Mouse (Mus musculus) MEL (cell line): ENCODE measurements around the gene Erich4. TPM values are rescaled to one million over a fixed set of nuclear protein-coding genes. Genes with fewer than 3 reads are reported as not detected.

Source experiments
- DNase-seq: peaks from one replicate; pipeline ENCODE4 v3.0.0; 2011; ENCODE audit warnings: low read depth, low spot score
- H3K27ac ChIP-seq: 2 replicates; pipeline ENCODE4 v1.5.1; 2012; ENCODE audit warnings: low read depth, mild to moderate bottlenecking, control low read depth, low read length, moderate library complexity; ENCODE audit not compliant: control insufficient read depth
- H3K27me3 ChIP-seq, 2 experiments: fragments of 150-350 bp in 1 of 2; sonication (generic) in 1 of 2; 2 replicates each; pipeline ENCODE4 v1.6.1; 2012; ENCODE audit warnings: low read length in 2 of 2, mild to moderate bottlenecking in 2 of 2, improper control_type of control experiment in 1 of 2, moderate library complexity in 1 of 2; ENCODE audit not compliant: insufficient read depth in 2 of 2, control insufficient read depth in 1 of 2
- H3K36me3 ChIP-seq, 2 experiments: 2 replicates each; pipeline ENCODE4 v1.6.1; 2012 to 2014; ENCODE audit warnings: low read length in 2 of 2, improper control_type of control experiment in 1 of 2, inconsistent platforms in 1 of 2, mild to moderate bottlenecking in 1 of 2; ENCODE audit not compliant: insufficient read depth in 2 of 2, control insufficient read depth in 1 of 2
- H3K4me1 ChIP-seq, 2 experiments: fragments of 150-350 bp in 1 of 2; sonication (generic) in 1 of 2; 2 replicates each; pipeline ENCODE4 v1.6.1; 2012; ENCODE audit warnings: low read length in 2 of 2, improper control_type of control experiment in 1 of 2, mild to moderate bottlenecking in 1 of 2; ENCODE audit not compliant: insufficient read depth in 2 of 2, control insufficient read depth in 1 of 2
- H3K4me3 ChIP-seq, 2 experiments: fragments of 150-350 bp in 1 of 2; sonication (generic) in 1 of 2; 2 replicates each; pipeline ENCODE4 v1.5.1; 2012; ENCODE audit warnings: low read depth in 2 of 2, low read length in 2 of 2, mild to moderate bottlenecking in 2 of 2, moderate library complexity in 2 of 2, control low read depth in 1 of 2, improper control_type of control experiment in 1 of 2; ENCODE audit not compliant: control insufficient read depth in 1 of 2, insufficient read depth in 1 of 2
- H3K79me2 ChIP-seq: 2 replicates; pipeline ENCODE4 v1.6.1; 2012; ENCODE audit warnings: mild to moderate bottlenecking, low read length, moderate library complexity; ENCODE audit not compliant: control insufficient read depth, poor library complexity, insufficient read depth
- H3K9ac ChIP-seq: 2 replicates; pipeline ENCODE4 v1.6.1; 2012; ENCODE audit warnings: low read depth, mild to moderate bottlenecking, control low read depth, low read length, moderate library complexity; ENCODE audit not compliant: control insufficient read depth, poor library complexity, severe bottlenecking
- H3K9me3 ChIP-seq: fragments of 150-350 bp; sonication (generic); replicated peaks from 2 replicates; pipeline ENCODE4 v1.6.1; 2012; ENCODE audit warnings: mild to moderate bottlenecking, low read length, improper control_type of control experiment, moderate library complexity; ENCODE audit not compliant: insufficient read depth
- BHLHE40 ChIP-seq: IDR thresholded peaks from 2 replicates; pipeline ENCODE4 v1.6.1; 2012; ENCODE audit warnings: low read depth, mild to moderate bottlenecking, inconsistent platforms, low read length, improper control_type of control experiment, borderline replicate concordance
- CHD2 ChIP-seq: IDR thresholded peaks from 2 replicates; pipeline ENCODE4 v1.6.1; 2011; ENCODE audit warnings: low read length, improper control_type of control experiment
- CTCF ChIP-seq, 3 experiments: IDR thresholded peaks in 2 of 3; conservative IDR thresholded peaks in 1 of 3; 2 replicates each; pipeline ENCODE4 v1.5.1; 2011 to 2012; ENCODE audit warnings: low read length in 3 of 3, low read depth in 2 of 3, mild to moderate bottlenecking in 2 of 3, improper control_type of control experiment in 1 of 3, inconsistent platforms in 1 of 3, mixed read lengths in 1 of 3, moderate library complexity in 1 of 3; ENCODE audit not compliant: control insufficient read depth in 1 of 3, insufficient read depth in 1 of 3, poor library complexity in 1 of 3, severe bottlenecking in 1 of 3
- E2F4 ChIP-seq: IDR thresholded peaks from 2 replicates; pipeline ENCODE4 v1.6.1; 2011; ENCODE audit warnings: low read depth, low read length, improper control_type of control experiment, borderline replicate concordance
- ELF1 ChIP-seq: IDR thresholded peaks from 2 replicates; pipeline ENCODE4 v1.6.1; 2014; ENCODE audit warnings: low read depth, mild to moderate bottlenecking, inconsistent platforms, low read length, improper control_type of control experiment, moderate library complexity
- EP300 ChIP-seq, 2 experiments: IDR thresholded peaks; 2 replicates each; pipeline ENCODE4 v1.6.1; 2011; ENCODE audit warnings: improper control_type of control experiment in 2 of 2, low read length in 2 of 2, low read depth in 1 of 2, mild to moderate bottlenecking in 1 of 2
- GABPA ChIP-seq: IDR thresholded peaks from 2 replicates; pipeline ENCODE4 v1.6.1; 2012; ENCODE audit warnings: low read depth, mild to moderate bottlenecking, inconsistent platforms, low read length, improper control_type of control experiment, moderate library complexity
- GATA1 ChIP-seq: IDR thresholded peaks from 2 replicates; pipeline ENCODE4 v1.6.1; 2011; ENCODE audit warnings: low read depth, low read length, improper control_type of control experiment
- JUND ChIP-seq: IDR thresholded peaks from 2 replicates; pipeline ENCODE4 v1.6.1; 2011; ENCODE audit warnings: low read depth, mild to moderate bottlenecking, improper control_type of control experiment, low read length
- MAFK ChIP-seq: IDR thresholded peaks from 2 replicates; pipeline ENCODE4 v1.6.1; 2011; ENCODE audit warnings: low read depth, mild to moderate bottlenecking, low read length, improper control_type of control experiment, borderline replicate concordance
- MAX ChIP-seq: IDR thresholded peaks from 2 replicates; pipeline ENCODE4 v1.6.1; 2011; ENCODE audit warnings: low read length, improper control_type of control experiment
- MEF2A ChIP-seq: IDR thresholded peaks from 2 replicates; pipeline ENCODE4 v1.6.1; 2014; ENCODE audit warnings: low read depth, mild to moderate bottlenecking, inconsistent platforms, low read length, improper control_type of control experiment; ENCODE audit not compliant: poor library complexity, insufficient replicate concordance, severe bottlenecking; ENCODE audit errors: extremely low read depth
- MYB ChIP-seq: IDR thresholded peaks from 2 replicates; pipeline ENCODE4 v1.6.1; 2011; ENCODE audit warnings: mild to moderate bottlenecking, low read depth, low read length, improper control_type of control experiment
- MYC ChIP-seq: IDR thresholded peaks from 2 replicates; pipeline ENCODE4 v1.6.1; 2011; ENCODE audit warnings: low read depth, mild to moderate bottlenecking, low read length, improper control_type of control experiment, moderate library complexity
- NELFE ChIP-seq: IDR thresholded peaks from 2 replicates; pipeline ENCODE4 v1.6.1; 2011; ENCODE audit warnings: low read depth, low read length, improper control_type of control experiment
- POLR2AphosphoS2 ChIP-seq: IDR thresholded peaks from 2 replicates; pipeline ENCODE4 v1.6.1; 2011; ENCODE audit warnings: low read length, improper control_type of control experiment
- POLR2AphosphoS5 ChIP-seq: IDR thresholded peaks from 2 replicates; pipeline ENCODE4 v1.6.1; 2012; ENCODE audit warnings: low read depth, borderline replicate concordance, mild to moderate bottlenecking, inconsistent platforms, low read length, moderate library complexity, mixed read lengths
- RCOR1 ChIP-seq: IDR thresholded peaks from 2 replicates; pipeline ENCODE4 v1.6.1; 2012; ENCODE audit warnings: low read depth, mild to moderate bottlenecking, inconsistent platforms, low read length, improper control_type of control experiment
- SIN3A ChIP-seq: IDR thresholded peaks from 2 replicates; pipeline ENCODE4 v1.6.1; 2012; ENCODE audit warnings: low read length, improper control_type of control experiment, inconsistent platforms
- SMC3 ChIP-seq: IDR thresholded peaks from 2 replicates; pipeline ENCODE4 v1.6.1; 2011; ENCODE audit warnings: low read depth, low read length, improper control_type of control experiment
- TAL1 ChIP-seq: IDR thresholded peaks from 2 replicates; pipeline ENCODE4 v1.6.1; 2012; ENCODE audit warnings: mild to moderate bottlenecking, inconsistent platforms, low read length, moderate library complexity, mixed read lengths
- TBP ChIP-seq: IDR thresholded peaks from 2 replicates; pipeline ENCODE4 v1.8.0; 2011; ENCODE audit warnings: low read depth, low read length, improper control_type of control experiment
- UBTF ChIP-seq: IDR thresholded peaks from 2 replicates; pipeline ENCODE4 v1.6.1; 2012; ENCODE audit warnings: low read depth, mild to moderate bottlenecking, inconsistent platforms, low read length, improper control_type of control experiment, moderate library complexity, borderline replicate concordance; ENCODE audit not compliant: insufficient read depth
- USF2 ChIP-seq, 2 experiments: IDR thresholded peaks; 2 replicates each; pipeline ENCODE4 v1.6.1; 2011 to 2012; ENCODE audit warnings: improper control_type of control experiment in 2 of 2, low read length in 2 of 2, borderline replicate concordance in 1 of 2, inconsistent platforms in 1 of 2, low read depth in 1 of 2, mild to moderate bottlenecking in 1 of 2; ENCODE audit not compliant: insufficient read depth in 1 of 2
- ZC3H11A ChIP-seq: IDR thresholded peaks from 2 replicates; pipeline ENCODE4 v1.6.1; 2012; ENCODE audit warnings: low read depth, mild to moderate bottlenecking, inconsistent platforms, low read length, improper control_type of control experiment
- polyA plus RNA-seq, 2 experiments: library from polyadenylated mRNA; stranded (reverse) in 1 of 2; unstranded in 1 of 2; fragments of >175 nt in 1 of 2; fragments of >200 nt in 1 of 2; gene quantifications; 2 replicates each; pipeline versions ENCODE4 v1.2.1 to v1.2.4; 2012; ENCODE audit warnings: low replicate concordance in 2 of 2, low read depth in 1 of 2; ENCODE audit not compliant: insufficient read length in 2 of 2, insufficient read depth in 1 of 2, missing spikeins in 1 of 2
- total RNA-seq: library from RNA; depleted of rRNA; stranded (reverse); fragments of 300-350 nt; gene quantifications from 2 replicates; pipeline ENCODE4 v1.2.3, GENCODE M21; 2012

Erich4 gene
- total and polyA plus RNA-seq, 3 experiments = not detected

- Histone ChIP-seq H3K27me3 (no peaks in the 10 kb centered on the region), H3K4me3 (no peak overlapping the region), H3K9ac (no peak overlapping the region), H3K36me3 (peaks cover 0 to 6% of the 10 kb centered on the region in 2 experiments; a peak in 2 of 4 replicates), H3K79me2 (no peaks in the 10 kb centered on the region; the same call in 1 of the 2 replicates), H3K4me1 (peaks cover 2 to 22% of the 10 kb centered on the region in 2 experiments; a peak in 3 of 4 replicates), H3K9me3 (no peaks in the 10 kb centered on the region), H3K27ac (no peak overlapping the region)
- DNase-seq = no peak
- TF ChIP-seq POLR2AphosphoS5 = no peak
These were observed 8.2 kb upstream of the Erich4 start for GRCm38 (mm10) chr7:25623857-25624370.

DNA sequence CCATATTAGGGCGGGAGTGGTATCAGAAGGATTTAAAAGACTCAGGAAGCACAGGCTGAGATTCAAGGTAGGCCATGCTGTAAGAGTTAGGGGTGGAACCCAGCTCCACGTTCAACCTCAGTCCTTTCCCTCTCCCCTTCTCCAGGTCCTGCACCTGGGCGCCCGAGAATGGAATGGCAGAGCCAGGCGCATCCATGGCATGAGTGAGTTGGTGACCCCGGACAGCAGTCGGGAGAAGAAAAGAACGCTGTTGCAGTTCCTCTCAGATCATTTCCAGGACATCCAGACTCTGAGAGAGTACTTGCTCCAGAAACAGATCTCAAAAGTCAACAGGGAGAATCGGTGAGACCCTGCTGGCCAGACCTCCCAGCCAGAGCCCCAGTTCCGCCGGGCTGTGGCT lies 5.1 kb upstream of the Erich4 start:
- TF ChIP-seq MEF2A (no peak), SMC3 (no peak), GATA1 (no peak), USF2 (IDR thresholded peaks at IDR 0.05; ENCODE audit: borderline replicate concordance in 1 of 2, insufficient read depth in 1 of 2, low read depth in 1 of 2, low read length in 2 of 2) (no peak), E2F4 (no peak), RCOR1 (no peak), EP300 (IDR thresholded peaks at IDR 0.05; ENCODE audit: low read depth in 1 of 2, low read length in 2 of 2) (no peak), UBTF (no peak)
- Histone ChIP-seq H3K4me1 (peaks cover 2 to 17% of the 10 kb centered on the region in 2 experiments; a peak in 3 of 4 replicates), H3K9me3 (no peaks in the 10 kb centered on the region), H3K9ac (no peak overlapping the region), H3K4me3 (no peak overlapping the region), H3K36me3 (peaks cover 0 to 4% of the 10 kb centered on the region in 2 experiments; a peak in 2 of 4 replicates), H3K27ac (no peak overlapping the region), H3K27me3 (no peaks in the 10 kb centered on the region), H3K79me2 (no peaks in the 10 kb centered on the region; the same call in 1 of the 2 replicates)
- no peak for DNase-seq

DNA sequence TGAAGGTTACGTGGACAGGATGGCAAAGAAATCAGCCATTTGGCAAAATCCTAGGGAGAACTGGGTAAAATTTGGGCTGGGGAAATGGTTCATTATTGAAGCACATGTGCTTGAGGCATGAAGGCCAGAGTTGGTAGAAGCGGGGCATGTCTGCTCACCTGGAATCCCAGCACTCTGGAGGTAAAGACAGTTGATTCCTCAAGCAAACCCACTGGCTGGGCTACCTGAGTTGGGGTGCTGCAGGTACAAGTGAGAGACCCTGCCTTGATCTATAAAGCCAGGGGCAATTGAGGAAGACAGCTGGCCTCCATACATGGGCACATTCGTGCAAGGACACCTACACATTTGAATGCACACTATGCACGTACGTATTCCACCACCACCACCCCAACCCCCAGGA lies 4.4 kb upstream of the Erich4 start:
- Histone ChIP-seq H3K36me3 (peaks cover 0 to 4% of the 10 kb centered on the region in 2 experiments; a peak in 2 of 4 replicates), H3K27ac (no peak overlapping the region)
- DNase-seq = no peak
- no peak for TF ChIP-seq POLR2AphosphoS2
- no peak for TF ChIP-seq BHLHE40
- TF ChIP-seq NELFE = no peak
- TF ChIP-seq GATA1 = no peak
- TF ChIP-seq GABPA = no peak
- TF ChIP-seq UBTF = no peak
- TF ChIP-seq TBP = no peak
- TF ChIP-seq USF2 (IDR thresholded peaks at IDR 0.05; ENCODE audit: borderline replicate concordance in 1 of 2, insufficient read depth in 1 of 2, low read depth in 1 of 2, low read length in 2 of 2) = no peak
- TF ChIP-seq ELF1 = no peak
- no peak for TF ChIP-seq MAFK
- no peak for TF ChIP-seq MYB
- no peak for TF ChIP-seq MYC
- TF ChIP-seq EP300 (IDR thresholded peaks at IDR 0.05; ENCODE audit: low read depth in 1 of 2, low read length in 2 of 2) = no peak
- no peak for TF ChIP-seq CHD2
- TF ChIP-seq ZC3H11A = no peak
- no peak for TF ChIP-seq SIN3A
- TF ChIP-seq JUND = no peak
- TF ChIP-seq CTCF (IDR thresholded peaks at IDR 0.05 in 2 of 3, conservative IDR thresholded peaks at IDR 0.05 in 1 of 3; ENCODE audit: control insufficient read depth in 1 of 3, insufficient read depth in 1 of 3, low read depth in 2 of 3, low read length in 3 of 3, poor library complexity in 1 of 3, severe bottlenecking in 1 of 3) = no peak
- TF ChIP-seq MAX = no peak
- no peak for TF ChIP-seq TAL1
- TF ChIP-seq, all 39 proteins: peak for 0
- Histone ChIP-seq H3K9ac (no peak overlapping the region; the same call in 1 of the 2 replicates), H3K4me3 (no peak overlapping the region), H3K27me3 (no peaks in the 10 kb centered on the region), H3K79me2 (no peaks in the 10 kb centered on the region; the same call in 1 of the 2 replicates), H3K4me1 (peaks cover 2 to 20% of the 10 kb centered on the region in 2 experiments; a peak in 3 of 4 replicates), H3K9me3 (no peaks in the 10 kb centered on the region)
